Mouse (Mus musculus): ENCODE measurements around the gene Ptgir. TPM values are rescaled to one million over a fixed set of nuclear protein-coding genes. Genes with fewer than 3 reads are reported as not detected.

Gene Ptgir
- total RNA-seq, 2 experiments from 2014 or later: 1.7 to 2.0 TPM

GRCm38 (mm10) chr7:16890944-16891343 lies 15.3 kb upstream of the Ptgir start:
- DNase-seq (ENCODE audit: low spot score in 2 of 2): no peak

GRCm38 (mm10) chr7:16891641-16892351 lies 14.5 kb upstream of the Ptgir start, which contains the start of gene Gng8:
Gene Gng8, plus strand, starts transcription at chr7:16891786.
- peak; percentile 70 to 77 for DNase-seq (ENCODE audit: low spot score in 2 of 2)

- no peak for DNase-seq (ENCODE audit: low spot score in 2 of 2)
Measured at GRCm38 (mm10) chr7:16892352-16892730, 13.9 kb upstream of the Ptgir start.

GRCm38 (mm10) chr7:16893612-16894011 lies 12.7 kb upstream of the Ptgir start:
- DNase-seq (ENCODE audit: low spot score in 2 of 2): no peak

- no peak for DNase-seq (ENCODE audit: low spot score in 2 of 2)
Measured at GRCm38 (mm10) chr7:16894279-16894678, 12.0 kb upstream of the Ptgir start.

- DNase-seq (ENCODE audit: low spot score in 2 of 2): peak in 1 of 2 experiments; percentile 64
Measured at GRCm38 (mm10) chr7:16895000-16895399, 11.3 kb upstream of the Ptgir start.

- no peak for DNase-seq (ENCODE audit: low spot score in 2 of 2)
Measured at GRCm38 (mm10) chr7:16895511-16895910, 10.8 kb upstream of the Ptgir start.

- no peak for DNase-seq (ENCODE audit: low spot score in 2 of 2)
Measured at GRCm38 (mm10) chr7:16900526-16900925, 5.8 kb upstream of the Ptgir start.

- DNase-seq (ENCODE audit: low spot score in 2 of 2): no peak
Measured at GRCm38 (mm10) chr7:16903439-16903955, 2.8 kb upstream of the Ptgir start.

GRCm38 (mm10) chr7:16904120-16904675 lies 2.1 kb upstream of the Ptgir start:
- DNase-seq (ENCODE audit: low spot score in 2 of 2): no peak

GRCm38 (mm10) chr7:16905491-16906021 lies 734 bp upstream of the Ptgir start:
- no peak for DNase-seq (ENCODE audit: low spot score in 2 of 2)

GRCm38 (mm10) chr7:16906889-16907559 lies 734 bp downstream of the Ptgir start:
- DNase-seq (ENCODE audit: low spot score in 2 of 2): no peak

- DNase-seq (ENCODE audit: low spot score in 2 of 2): no peak
Measured at GRCm38 (mm10) chr7:16907842-16908241, 1.6 kb downstream of the Ptgir start.

- DNase-seq (ENCODE audit: low spot score in 2 of 2): no peak
Measured at GRCm38 (mm10) chr7:16908367-16908766, 2.1 kb downstream of the Ptgir start.

- DNase-seq (ENCODE audit: low spot score in 2 of 2): no peak
Measured at GRCm38 (mm10) chr7:16908859-16909258, 2.6 kb downstream of the Ptgir start.

GRCm38 (mm10) chr7:16909909-16910308 lies 3.6 kb downstream of the Ptgir start:
- no peak for DNase-seq (ENCODE audit: low spot score in 2 of 2)

- DNase-seq (ENCODE audit: low spot score in 2 of 2): no peak
Measured at GRCm38 (mm10) chr7:16911904-16912303, 5.6 kb downstream of the Ptgir start.

- DNase-seq (ENCODE audit: low spot score in 2 of 2): no peak
Measured at GRCm38 (mm10) chr7:16912360-16912759, 6.1 kb downstream of the Ptgir start.

GRCm38 (mm10) chr7:16913806-16914452 lies 7.6 kb downstream of the Ptgir start:
- no peak for DNase-seq (ENCODE audit: low spot score in 2 of 2)

GRCm38 (mm10) chr7:16914453-16915343 lies 8.4 kb downstream of the Ptgir start:
- DNase-seq (ENCODE audit: low spot score in 2 of 2): no peak

Measured in adrenal gland, postnatal 4 days (tissue).